Mouse (Mus musculus) embryonic fibroblast, embryonic 13.5 days (primary cell): Measurements from ENCODE around the gene C9orf72.

Experiments used
- CTCF ChIP-seq: IDR thresholded peaks from 2 replicates; pipeline ENCODE4 v1.5.1; 2011; ENCODE audit warnings: mild to moderate bottlenecking, control low read depth, low read length, moderate library complexity, borderline replicate concordance; ENCODE audit not compliant: insufficient read depth
- POLR2A ChIP-seq: IDR thresholded peaks from 2 replicates; pipeline ENCODE4 v1.6.1; 2011; ENCODE audit warnings: low read depth, mild to moderate bottlenecking, control low read depth, low read length, moderate library complexity

- TF ChIP-seq CTCF (no peak), POLR2A (no peak)
These were observed 33.2 kb downstream of the C9orf72 start for GRCm38 (mm10) chr4:35192725-35193124.
